ENCODE assay signal across 1 mouse cellular context in genomic region chr11:109419961-109420566, GRCm38 (mm10).
TF ChIP-seq lines count a peak whose summit lies in the region.

No protein-coding gene starts in this region.

TF ChIP-seq in MEL, 35 proteins besides CTCF, POLR2A, EP300 and RAD21:
- TF ChIP-seq MYB (IDR thresholded peaks at IDR 0.05; ENCODE audit: low read depth, low read length) (no peak), SMC3 (IDR thresholded peaks at IDR 0.05; ENCODE audit: low read depth, low read length) (peak; percentile 45), JUND (IDR thresholded peaks at IDR 0.05; ENCODE audit: low read depth, low read length) (no peak), MXI1 (IDR thresholded peaks at IDR 0.05; ENCODE audit: low read depth, low read length) (peak; percentile 81), POLR2AphosphoS2 (IDR thresholded peaks at IDR 0.05; ENCODE audit: low read length) (no peak), RCOR1 (IDR thresholded peaks at IDR 0.05; ENCODE audit: low read depth, low read length) (no peak; the same call in 1 of the 2 replicates), GATA1 (IDR thresholded peaks at IDR 0.05; ENCODE audit: low read depth, low read length) (no peak), ZNF384 (IDR thresholded peaks at IDR 0.05; ENCODE audit: low read depth, low read length) (peak; percentile 6; the same call in 1 of the 2 replicates), HCFC1 (IDR thresholded peaks at IDR 0.05; ENCODE audit: low read depth, low read length) (peak; percentile 62), CHD1 (IDR thresholded peaks at IDR 0.05; ENCODE audit: low read depth, low read length) (no peak), MAX (IDR thresholded peaks at IDR 0.05; ENCODE audit: low read length) (peak; percentile 96), TAL1 (IDR thresholded peaks at IDR 0.05; ENCODE audit: low read length) (no peak), NELFE (IDR thresholded peaks at IDR 0.05; ENCODE audit: low read depth, low read length) (peak; percentile 65), GABPA (IDR thresholded peaks at IDR 0.05; ENCODE audit: low read depth, low read length) (no peak), MEF2A (IDR thresholded peaks at IDR 0.05; ENCODE audit: extremely low read depth, insufficient replicate concordance, low read depth, low read length, poor library complexity, severe bottlenecking) (no peak), BHLHE40 (IDR thresholded peaks at IDR 0.05; ENCODE audit: borderline replicate concordance, low read depth, low read length) (peak; percentile 86; the same call in 1 of the 2 replicates), MAFK (IDR thresholded peaks at IDR 0.05; ENCODE audit: borderline replicate concordance, low read depth, low read length) (no peak), USF1 (IDR thresholded peaks at IDR 0.05; ENCODE audit: low read depth, low read length) (no peak), TCF12 (IDR thresholded peaks at IDR 0.05; ENCODE audit: low read depth, low read length) (peak; percentile 46), POLR2AphosphoS5 (IDR thresholded peaks at IDR 0.05; ENCODE audit: borderline replicate concordance, low read depth, low read length) (no peak), SIN3A (IDR thresholded peaks at IDR 0.05; ENCODE audit: low read length) (peak; percentile 61), TBP (IDR thresholded peaks at IDR 0.05; ENCODE audit: low read depth, low read length) (no peak; the same call in none of the 2 replicates), ELF1 (IDR thresholded peaks at IDR 0.05; ENCODE audit: low read depth, low read length) (peak; percentile 19; the same call in 1 of the 2 replicates), CHD2 (IDR thresholded peaks at IDR 0.05; ENCODE audit: low read length) (no peak), ZMIZ1 (IDR thresholded peaks at IDR 0.05; ENCODE audit: low read depth, low read length) (0 out of 2 replicates have a peak, but pooled peaks have one; percentile 41), UBTF (IDR thresholded peaks at IDR 0.05; ENCODE audit: borderline replicate concordance, insufficient read depth, low read depth, low read length) (no peak), ZC3H11A (IDR thresholded peaks at IDR 0.05; ENCODE audit: low read depth, low read length) (peak; percentile 23; the same call in 1 of the 2 replicates), USF2 (IDR thresholded peaks at IDR 0.05; ENCODE audit: borderline replicate concordance in 1 of 2, insufficient read depth in 1 of 2, low read depth in 1 of 2, low read length in 2 of 2) (no peak), MYC (IDR thresholded peaks at IDR 0.05; ENCODE audit: low read depth, low read length) (peak; percentile 89), ETS1 (IDR thresholded peaks at IDR 0.05; ENCODE audit: low read depth, low read length) (peak; percentile 55; the same call in 1 of the 2 replicates), E2F4 (IDR thresholded peaks at IDR 0.05; ENCODE audit: borderline replicate concordance, low read depth, low read length) (no peak), NRF1 (IDR thresholded peaks at IDR 0.05; ENCODE audit: insufficient read depth, low read depth, low read length, poor library complexity, severe bottlenecking) (no peak), MAZ (IDR thresholded peaks at IDR 0.05; ENCODE audit: low read depth, low read length) (peak; percentile 56)
